Mouse (Mus musculus) limb, embryonic 14.5 days (tissue): Measurements from ENCODE around the gene Pakap. TPM values are rescaled to one million over a fixed set of nuclear protein-coding genes. Genes with fewer than 3 reads are reported as not detected.

Experiments used
- ATAC-seq: fragments of 200-750 bp; cut with Nextera tagmentation; 2 replicates; pipeline ENCODE4 v1.8.0; 2017; ENCODE audit warnings: low read depth, moderate number of reproducible peaks, moderate TSS enrichment; ENCODE audit not compliant: low FRiP score
- DNase-seq: peaks from one replicate; pipeline ENCODE4 v3.0.0-alpha.2; 2015; ENCODE audit warnings: low spot score
- H3K27ac ChIP-seq: fragments of 300-500 bp; sonication (generic); replicated peaks from 2 replicates; pipeline ENCODE4 v1.5.1; 2014; ENCODE audit warnings: low read depth, mild to moderate bottlenecking, low read length, moderate library complexity, mixed read lengths
- H3K27me3 ChIP-seq: fragments of 300-500 bp; sonication (generic); 2 replicates; pipeline ENCODE4 v1.6.1; 2014; ENCODE audit warnings: low read length, mixed read lengths; ENCODE audit not compliant: control insufficient read depth, insufficient read depth
- H3K36me3 ChIP-seq: fragments of 300-500 bp; sonication (generic); 2 replicates; pipeline ENCODE4 v1.6.1; 2014; ENCODE audit warnings: mild to moderate bottlenecking, low read length, moderate library complexity, mixed read lengths; ENCODE audit not compliant: control insufficient read depth, insufficient read depth
- H3K4me1 ChIP-seq: fragments of 300-500 bp; sonication (generic); 2 replicates; pipeline ENCODE4 v1.6.1; 2014; ENCODE audit warnings: antibody characterized with exemption, low read length, mixed read lengths; ENCODE audit not compliant: control insufficient read depth, insufficient read depth
- H3K4me2 ChIP-seq: fragments of 300-500 bp; sonication (generic); replicated peaks from 2 replicates; pipeline ENCODE4 v1.6.1; 2014; ENCODE audit warnings: low read depth, mild to moderate bottlenecking, low read length, moderate library complexity; ENCODE audit not compliant: severe bottlenecking
- H3K4me3 ChIP-seq: fragments of 300-500 bp; sonication (generic); replicated peaks from 2 replicates; pipeline ENCODE4 v1.5.1; 2014; ENCODE audit warnings: low read length
- H3K9ac ChIP-seq: fragments of 300-500 bp; sonication (generic); 2 replicates; pipeline ENCODE4 v1.6.1; 2014; ENCODE audit warnings: mild to moderate bottlenecking, low read depth, low read length, moderate library complexity; ENCODE audit not compliant: severe bottlenecking
- H3K9me3 ChIP-seq: fragments of 300-500 bp; sonication (generic); 2 replicates; pipeline ENCODE4 v1.6.1; 2016; ENCODE audit warnings: low read length; ENCODE audit not compliant: control insufficient read depth
- POLR2A ChIP-seq: fragments of 200-500 bp; IDR thresholded peaks from 2 replicates; pipeline ENCODE4 v1.8.0; 2012; ENCODE audit warnings: inconsistent platforms, mild to moderate bottlenecking, moderate library complexity, borderline replicate concordance; ENCODE audit not compliant: insufficient read depth, insufficient read length; ENCODE audit errors: extremely low read depth
- WGBS: fragments of 180-500 bp; shearing (Covaris S2); extraction: QIAGEN DNeasy Blood & Tissue Kit; methylation state at CpG from one replicate; pipeline ENCODE4 v1.1.7; 2014; 5-methylcytosine and 5-hydroxymethylcytosine counted together
- polyA plus RNA-seq, 2 experiments: library from polyadenylated mRNA; depleted of rRNA in 1 of 2; stranded (reverse) in 1 of 2; unstranded in 1 of 2; fragments of >200 nt; fragmentation: Nextera tagmentation in 1 of 2; extraction: Ambion mirVana in 1 of 2; gene quantifications; 2 replicates each; pipeline versions ENCODE4 v1.2.1 to v1.2.3; 2012 to 2014

Gene Pakap
- polyA plus RNA-seq, 2 experiments, result 6.4 to 26.9 TPM

- H3K27ac ChIP-seq, result no peak overlapping the region
- H3K4me1 ChIP-seq, result no peaks in the 10 kb centered on the region
- no peaks in the 10 kb centered on the region for H3K36me3 ChIP-seq
- ATAC-seq, result no peak
- H3K9me3 ChIP-seq, result no peaks in the 10 kb centered on the region
- no peaks in the 10 kb centered on the region for H3K27me3 ChIP-seq
- H3K4me2 ChIP-seq, result no peak overlapping the region
- no peak for DNase-seq
- no peak for TF ChIP-seq POLR2A
- no peak overlapping the region for H3K4me3 ChIP-seq
- WGBS, result 79% methylated on average over 5 of the region's 5 CpGs
- H3K9ac ChIP-seq, result no peak overlapping the region
Measured at GRCm38 (mm10) chr4:57930559-57931170, 362.7 kb downstream of the Pakap start.

- TF ChIP-seq POLR2A, result no peak
- no peak overlapping the region for H3K9ac ChIP-seq
- ATAC-seq, result no peak
- no peaks in the 10 kb centered on the region for H3K36me3 ChIP-seq
- no peaks in the 10 kb centered on the region for H3K4me1 ChIP-seq
- no peaks in the 10 kb centered on the region for H3K27me3 ChIP-seq
- 72% methylated on average over 5 of the region's 5 CpGs for WGBS
- no peak overlapping the region for H3K27ac ChIP-seq
- no peaks in the 10 kb centered on the region for H3K9me3 ChIP-seq
- no peak overlapping the region for H3K4me2 ChIP-seq
- DNase-seq, result no peak
- H3K4me3 ChIP-seq, result no peak overlapping the region
Measured at GRCm38 (mm10) chr4:57934181-57934580, 366.2 kb downstream of the Pakap start.

- 85% methylated on average over 6 of the region's 6 CpGs for WGBS
- no peak for ATAC-seq
- H3K36me3 ChIP-seq, result no peaks in the 10 kb centered on the region; the same call in 1 of the 2 replicates
Measured at GRCm38 (mm10) chr4:57937292-57937691, 369.3 kb downstream of the Pakap start.

GRCm38 (mm10) chr4:57940631-57941030, 372.7 kb downstream of the Pakap start:
- ATAC-seq, result no peak
- no peak overlapping the region for H3K4me2 ChIP-seq
- no peak overlapping the region for H3K9ac ChIP-seq
- no peak for TF ChIP-seq POLR2A
- H3K9me3 ChIP-seq, result no peaks in the 10 kb centered on the region
- no peak overlapping the region for H3K4me3 ChIP-seq
- peaks cover 26% of the 10 kb centered on the region for H3K36me3 ChIP-seq
- no peak overlapping the region for H3K27ac ChIP-seq
- 90% methylated on average over 4 of the region's 4 CpGs for WGBS
- H3K4me1 ChIP-seq, result no peaks in the 10 kb centered on the region
- no peaks in the 10 kb centered on the region for H3K27me3 ChIP-seq
- DNase-seq, result no peak

More at GRCm38 (mm10) chr4:57937292-57937691, 369.3 kb downstream of the Pakap start:
- Histone ChIP-seq H3K4me1 (no peaks in the 10 kb centered on the region), H3K4me3 (no peak overlapping the region), H3K27me3 (no peaks in the 10 kb centered on the region), H3K9me3 (no peaks in the 10 kb centered on the region), H3K9ac (no peak overlapping the region), H3K4me2 (no peak overlapping the region), H3K27ac (no peak overlapping the region)
- no peak for DNase-seq
- TF ChIP-seq POLR2A, result no peak

GRCm38 (mm10) chr4:57942892-57943291, 374.9 kb downstream of the Pakap start:
- Histone ChIP-seq H3K9ac (no peak overlapping the region), H3K27ac (no peak overlapping the region), H3K9me3 (no peaks in the 10 kb centered on the region), H3K36me3 (peaks cover 47% of the 10 kb centered on the region), H3K4me3 (no peak overlapping the region), H3K4me1 (no peaks in the 10 kb centered on the region), H3K4me2 (no peak overlapping the region), H3K27me3 (no peaks in the 10 kb centered on the region)
- TF ChIP-seq POLR2A, result no peak
- DNase-seq (no peak), ATAC-seq (no peak)
- WGBS, result 91% methylated on average over 2 of the region's 2 CpGs

Other genes starting within 250 kb of the Pakap start
- gene Palm2, start 133.9 kb upstream of the Pakap start, polyA plus RNA-seq (2012; rRNA removed), result 2.3 and 2.7 TPM in 2 replicates
- gene Palm2, start 133.9 kb upstream of the Pakap start, polyA plus RNA-seq (2014; fragmentation: Nextera tagmentation; extraction: Ambion mirVana), result 5.3 and 9.4 TPM in 2 replicates
- gene Akap2, start 149.5 kb downstream of the Pakap start, polyA plus RNA-seq (2012; rRNA removed), result 27.6 and 33.2 TPM in 2 replicates
- gene Akap2, start 149.5 kb downstream of the Pakap start, polyA plus RNA-seq (2014; fragmentation: Nextera tagmentation; extraction: Ambion mirVana), result 23.6 and 31.1 TPM in 2 replicates